Mouse (Mus musculus): ENCODE measurements at regions not wholly inside any gene's neighbourhood (a gene's known extent, or its start where the extent isn't known, plus 50 kb on each side); places are given as distances from the start of the nearest gene placed in this dataset.

DNA sequence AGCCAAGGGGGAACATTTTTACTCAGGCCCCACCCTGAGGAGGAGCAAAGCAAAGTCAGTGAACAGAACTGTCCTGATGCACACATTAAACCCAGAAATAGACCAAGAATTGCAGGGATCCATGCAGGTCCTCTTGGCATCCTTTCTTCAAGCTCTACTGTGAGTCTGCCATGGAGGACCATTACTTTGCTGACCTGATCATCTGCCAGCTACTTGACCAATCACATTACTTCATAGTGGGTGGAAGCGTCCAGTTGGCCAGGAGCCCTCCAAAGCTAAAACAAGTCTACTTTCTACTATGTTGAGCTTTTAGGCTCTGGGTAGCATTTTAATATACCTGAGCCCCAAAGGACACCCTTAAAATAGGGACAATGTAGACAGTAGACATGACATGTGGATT lies 98.6 kb upstream of the Lgalsl start:
- DNase-seq (ENCODE audit: low read depth, low spot score): no peak

GRCm38 (mm10) chr11:20930045-20930444 lies 99.2 kb upstream of the Lgalsl start:
- DNase-seq (ENCODE audit: low read depth, low spot score): no peak

- DNase-seq (ENCODE audit: low read depth, low spot score): no peak
Observed at GRCm38 (mm10) chr11:20930573-20930972, 99.7 kb upstream of the Lgalsl start.

DNA sequence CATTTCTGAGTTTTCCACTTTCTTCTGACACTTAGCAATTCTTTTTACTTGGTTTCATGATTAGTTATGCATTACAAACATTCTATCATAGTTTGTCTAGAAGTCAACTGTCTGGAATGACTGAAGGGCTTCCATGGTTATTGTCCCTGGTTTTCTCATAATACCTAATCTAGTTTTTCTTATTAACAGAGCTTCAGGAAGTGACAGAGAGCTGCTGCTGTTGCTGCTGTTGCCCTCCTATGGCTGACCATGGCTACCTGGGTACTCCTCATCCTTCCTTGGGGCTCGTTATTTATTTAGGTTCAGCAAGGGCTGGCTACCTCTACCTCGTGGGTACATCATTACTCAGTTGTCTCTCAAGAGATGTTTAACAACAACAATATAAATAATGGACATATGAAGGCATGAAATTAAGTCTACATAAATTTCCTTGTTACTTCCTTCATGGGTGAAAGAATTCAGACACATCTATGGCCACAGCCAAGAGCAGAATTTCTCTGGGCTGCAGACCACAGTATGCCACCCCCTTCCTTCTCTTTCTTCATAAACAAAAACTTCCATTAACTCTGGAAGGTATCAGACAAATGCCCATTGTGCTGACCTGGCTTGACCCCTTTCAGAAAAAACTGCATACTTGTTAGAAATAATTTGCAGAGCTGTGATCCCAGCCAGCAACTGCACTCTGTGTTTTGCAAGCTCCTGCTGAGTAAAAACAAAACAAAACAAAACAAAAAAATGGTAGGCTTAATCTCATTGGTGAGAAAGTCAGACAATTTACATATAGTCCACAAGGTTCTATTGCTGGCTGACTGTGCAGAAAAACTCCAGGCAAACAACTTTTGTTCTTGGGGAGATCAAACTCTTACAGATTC lies 103.6 kb upstream of the Lgalsl start:
- DNase-seq (ENCODE audit: low read depth, low spot score): no peak

DNA sequence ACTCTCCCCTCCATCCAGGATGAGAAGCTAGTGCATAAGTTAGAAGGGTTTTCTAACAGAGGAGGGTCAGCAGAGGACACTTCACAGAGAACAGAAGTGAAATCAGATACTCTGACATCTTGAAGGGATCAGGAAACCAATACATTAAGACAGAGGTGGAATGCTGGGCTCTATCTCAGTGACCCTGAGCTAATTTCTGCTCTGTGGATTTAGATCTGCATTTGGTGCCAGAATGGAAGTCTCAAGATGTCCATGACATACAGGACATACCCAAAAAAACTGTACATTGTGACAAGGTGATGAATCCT lies 104.2 kb upstream of the Lgalsl start:
- no peak for DNase-seq (ENCODE audit: low read depth, low spot score)

DNA sequence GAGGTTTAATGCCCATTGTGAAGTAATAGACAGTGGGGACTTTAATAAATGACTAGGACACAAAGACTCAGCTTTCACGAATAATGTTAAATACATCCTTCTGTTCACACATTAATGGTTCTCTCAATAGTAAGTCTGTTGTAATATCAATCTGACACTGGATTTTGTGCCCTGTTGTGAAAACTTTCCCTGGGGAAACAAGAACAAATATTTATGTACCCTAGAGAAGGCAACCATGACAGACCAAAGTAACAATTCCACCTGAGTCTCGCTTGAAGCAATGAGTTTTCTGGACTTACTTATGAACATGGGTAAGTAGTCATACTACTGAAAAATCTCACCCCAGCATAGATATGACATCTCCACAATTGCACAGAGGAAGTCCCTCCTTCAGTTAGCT lies 105.1 kb upstream of the Lgalsl start:
- DNase-seq (ENCODE audit: low read depth, low spot score): no peak

- no peak for DNase-seq (ENCODE audit: low read depth, low spot score)
Observed at GRCm38 (mm10) chr11:20936996-20937395, 106.1 kb upstream of the Lgalsl start.

- no peak for DNase-seq (ENCODE audit: low read depth, low spot score)
Observed at GRCm38 (mm10) chr11:20937942-20938341, 107.1 kb upstream of the Lgalsl start.

GRCm38 (mm10) chr11:20939644-20940043 lies 108.8 kb upstream of the Lgalsl start:
- DNase-seq (ENCODE audit: low read depth, low spot score): no peak

DNA sequence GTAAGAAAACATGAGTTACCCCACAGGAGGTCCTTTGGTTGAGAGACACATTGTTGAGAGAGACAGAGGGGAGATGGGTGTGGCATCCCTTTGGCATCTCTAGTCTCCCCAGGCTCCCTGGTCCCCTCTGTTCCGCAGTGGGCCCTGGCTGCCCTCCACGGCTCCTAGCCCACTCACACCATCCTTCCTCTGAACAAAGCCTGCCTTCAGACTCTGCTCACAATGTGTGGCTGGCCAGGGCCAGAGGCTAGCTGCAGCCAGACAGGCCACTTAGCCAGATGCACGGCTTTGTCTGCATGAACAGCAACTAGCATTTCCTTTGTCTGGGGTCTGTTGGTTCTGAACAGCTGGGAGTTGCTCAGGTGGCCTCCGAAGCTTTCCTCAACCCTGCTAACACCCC lies 110.7 kb upstream of the Lgalsl start:
- DNase-seq (ENCODE audit: low read depth, low spot score): no peak

DNA sequence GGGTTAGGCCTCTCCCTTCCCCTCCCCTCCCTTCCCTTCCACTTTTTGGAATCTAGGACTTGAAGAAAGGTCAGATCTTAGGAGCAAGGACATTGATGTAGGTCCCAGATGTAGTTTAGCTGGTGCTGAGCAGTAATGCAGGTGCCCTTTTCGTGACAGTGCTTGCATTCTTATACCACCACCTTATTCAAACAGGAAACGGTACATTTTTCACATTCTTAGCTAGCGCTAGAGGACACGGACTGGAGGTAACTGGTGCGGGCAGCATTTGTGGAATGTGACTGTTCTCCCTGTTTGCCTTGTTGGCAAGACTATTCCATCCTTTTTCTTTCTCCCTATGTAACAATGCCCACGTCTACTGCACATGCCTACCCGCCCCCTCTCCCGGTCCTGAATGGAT lies 124.7 kb upstream of the Lgalsl start:
- no peak for DNase-seq (ENCODE audit: low read depth, low spot score)

GRCm38 (mm10) chr11:20957766-20958165 lies 126.9 kb upstream of the Lgalsl start:
- DNase-seq (ENCODE audit: low read depth, low spot score): no peak

GRCm38 (mm10) chr11:20958233-20958632 lies 127.4 kb upstream of the Lgalsl start:
- no peak for DNase-seq (ENCODE audit: low read depth, low spot score)

DNA sequence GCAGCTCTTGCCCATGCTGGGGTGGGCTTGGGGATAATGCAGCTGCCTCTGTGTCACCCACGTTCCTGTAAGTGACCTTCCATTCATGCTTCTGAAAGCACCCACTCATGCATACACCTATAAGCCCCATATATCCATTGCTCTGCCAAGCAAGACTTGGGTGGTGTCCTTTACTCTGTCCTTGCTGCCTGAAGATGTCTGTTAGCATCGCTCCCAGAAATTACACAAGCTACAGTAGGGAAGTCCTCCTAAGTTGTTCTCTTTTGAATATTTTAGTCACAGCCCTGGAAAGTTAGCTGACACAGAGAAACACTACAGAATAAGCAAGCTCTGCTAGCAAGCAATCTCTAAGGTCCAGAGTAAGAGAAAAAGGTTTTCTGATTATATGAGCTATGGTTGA lies 129.2 kb upstream of the Lgalsl start:
- DNase-seq (ENCODE audit: low read depth, low spot score): no peak

GRCm38 (mm10) chr11:20960750-20961149 lies 129.9 kb upstream of the Lgalsl start:
- DNase-seq (ENCODE audit: low read depth, low spot score): no peak

GRCm38 (mm10) chr11:20961626-20962025 lies 129.5 kb upstream of the Peli1 start:
- no peak for DNase-seq (ENCODE audit: low read depth, low spot score)

GRCm38 (mm10) chr11:20965575-20966239 lies 125.4 kb upstream of the Peli1 start:
- DNase-seq (ENCODE audit: low read depth, low spot score): no peak

DNA sequence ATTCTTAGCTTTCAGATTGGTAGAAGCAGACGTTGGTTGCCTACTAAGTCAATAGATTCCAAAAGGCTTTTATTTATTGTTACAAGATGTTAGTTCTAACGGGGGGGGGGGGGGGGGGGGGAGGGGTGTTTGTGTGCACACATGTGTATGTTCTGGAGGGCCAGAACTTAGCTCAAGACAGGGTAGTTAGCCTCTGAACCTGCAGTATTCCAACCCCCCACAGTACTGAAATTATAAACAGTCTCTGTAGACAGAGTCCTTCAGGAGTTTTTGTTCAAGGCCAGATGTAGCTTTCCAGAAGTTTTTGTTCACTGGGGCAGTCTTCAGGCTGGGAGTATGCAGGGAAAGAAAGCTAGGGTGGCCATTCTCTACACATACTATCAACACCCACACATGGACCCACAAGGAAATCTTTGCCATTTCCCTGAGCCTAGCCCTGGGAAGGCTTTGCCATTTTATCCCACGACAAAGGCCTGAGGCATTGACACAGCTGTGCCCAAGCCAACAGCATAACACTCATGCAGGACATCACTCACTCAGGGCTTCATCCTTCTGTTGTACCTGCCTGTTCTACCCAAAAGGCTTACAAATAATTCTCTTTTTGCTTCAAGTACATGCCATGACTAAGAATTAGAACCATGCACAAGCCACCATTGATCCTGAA lies 123.6 kb upstream of the Peli1 start:
- DNase-seq (ENCODE audit: low read depth, low spot score): no peak

DNA sequence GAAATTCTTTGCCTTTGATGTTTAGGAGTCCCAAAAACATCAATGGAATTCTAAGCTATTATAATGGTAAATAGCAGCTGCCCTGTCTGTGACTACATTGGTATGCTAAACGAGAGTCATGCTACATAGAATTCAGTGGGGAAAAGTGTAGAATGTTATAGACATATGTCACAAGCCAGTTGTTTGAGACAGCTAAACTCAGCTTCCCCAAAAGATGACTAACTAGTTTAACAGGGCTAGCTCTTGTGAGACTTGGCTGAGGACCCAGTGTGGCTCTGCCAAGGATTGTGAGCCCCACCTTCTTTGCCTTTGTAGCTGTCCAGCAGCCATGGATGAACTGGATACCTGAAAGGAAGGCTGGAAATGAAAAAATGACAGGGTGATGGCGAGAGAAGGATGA lies 122.8 kb upstream of the Peli1 start:
- DNase-seq (ENCODE audit: low read depth, low spot score): no peak

- no peak for DNase-seq (ENCODE audit: low read depth, low spot score)
Observed at GRCm38 (mm10) chr11:20973141-20973540, 118.0 kb upstream of the Peli1 start.

DNA sequence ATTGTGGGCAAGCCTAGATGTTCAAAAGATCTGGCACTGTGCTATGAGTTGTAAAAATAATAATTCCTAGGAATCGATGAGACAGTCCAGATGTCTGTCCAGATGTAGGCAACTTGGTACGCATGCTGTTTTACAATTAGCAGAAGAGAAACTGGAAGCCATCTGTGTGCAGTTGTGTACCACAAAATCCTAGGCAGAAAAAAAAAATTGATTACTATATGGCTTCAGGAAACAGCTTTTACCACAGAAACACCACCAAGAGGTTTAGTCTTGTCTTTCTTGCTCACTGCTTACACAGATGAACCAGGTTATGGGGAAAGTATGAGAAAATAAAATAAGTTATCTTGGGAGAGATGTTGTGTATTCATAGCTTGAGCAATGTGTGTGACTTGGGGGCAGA lies 109.5 kb upstream of the Peli1 start:
- no peak for DNase-seq (ENCODE audit: low read depth, low spot score)

DNA sequence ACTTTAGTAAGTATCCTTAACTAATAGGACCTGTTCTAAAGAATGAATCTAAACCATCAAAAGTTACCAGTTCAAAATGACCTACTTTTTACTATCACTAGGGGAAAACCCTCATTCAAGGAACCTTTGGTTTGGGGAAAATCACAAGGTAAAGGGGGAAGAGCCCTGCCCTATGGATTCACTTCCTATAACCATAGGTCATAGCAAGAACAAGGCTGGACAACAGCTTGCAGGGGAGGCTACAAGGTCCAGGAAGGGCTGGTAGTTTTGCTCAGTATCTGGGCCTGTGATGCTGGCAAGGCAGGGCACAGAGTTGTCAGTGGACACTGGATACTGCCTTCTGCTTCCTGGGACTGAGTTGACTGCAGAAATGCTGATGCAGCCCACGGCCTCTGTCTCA lies 109.1 kb upstream of the Peli1 start:
- no peak for DNase-seq (ENCODE audit: low read depth, low spot score)

- no peak for DNase-seq (ENCODE audit: low read depth, low spot score)
Observed at GRCm38 (mm10) chr11:20982500-20982899, 108.6 kb upstream of the Peli1 start.
